Mouse (Mus musculus): Measurements from ENCODE around the gene 2700097O09Rik.

GRCm38 (mm10) chr12:55053267-55053666 is 26.6 kb downstream of the 2700097O09Rik start:
- TF ChIP-seq POLR2A (IDR thresholded peaks at IDR 0.05; ENCODE audit: extremely low read depth, insufficient read depth, low read length) (no peak), CTCF (IDR thresholded peaks at IDR 0.05; ENCODE audit: extremely low read depth, insufficient read depth, low read length) (no peak)

Measured in cortical plate, adult 2 months (tissue).